Mouse (Mus musculus): ENCODE measurements around the gene Crk. TPM values are rescaled to one million over a fixed set of nuclear protein-coding genes. Genes with fewer than 3 reads are reported as not detected.
"Not testable (repeated sequence)": the region's sequence is repeated elsewhere in the genome, so short reads cannot be mapped to it uniquely, and the experiment has no call there.

Gene Crk
- polyA plus RNA-seq, 1 experiment = 30.5 TPM

DNA sequence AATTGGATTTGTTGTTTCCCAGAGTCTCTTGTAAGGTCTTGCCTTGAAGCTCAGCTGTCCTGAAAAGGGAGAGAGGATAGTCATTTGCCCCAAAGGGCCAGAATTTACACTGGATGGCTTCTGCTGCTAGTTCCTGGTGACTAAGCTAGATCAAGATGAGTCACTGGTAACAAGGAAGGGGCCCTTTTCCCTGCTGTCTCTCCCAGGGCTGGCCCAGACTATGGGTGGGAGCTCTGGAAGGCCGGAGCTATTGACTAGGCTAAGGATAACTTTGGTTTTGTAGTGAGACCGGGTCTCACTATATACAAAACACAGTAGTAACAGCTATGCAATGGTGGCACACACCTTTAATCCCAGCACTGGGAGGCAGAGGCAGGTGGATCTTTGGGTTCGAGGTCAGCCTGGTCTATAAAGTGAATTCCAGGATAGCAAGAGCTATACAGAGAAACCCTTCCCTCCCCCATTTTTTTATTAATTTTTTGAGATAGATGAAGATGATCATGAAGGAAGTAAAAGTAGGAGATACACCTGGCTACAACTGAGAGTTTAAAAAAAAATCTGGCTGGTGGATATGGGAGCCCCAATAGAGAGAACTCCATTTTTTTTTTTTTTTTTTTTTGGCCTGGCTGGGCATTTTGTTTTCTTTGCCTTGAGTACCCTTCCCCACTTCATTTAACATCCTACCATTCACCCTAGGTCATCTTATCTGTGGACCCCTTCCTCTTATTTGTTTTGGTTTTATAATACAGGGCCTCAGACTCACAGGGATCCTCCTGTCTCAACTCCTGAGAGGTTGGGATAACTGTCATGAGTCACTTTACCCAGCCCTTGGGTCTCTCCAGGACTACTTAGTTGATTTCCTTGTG lies 945 bp upstream of the Crk start:
- WGBS = 44% methylated on average over 3 of the region's 3 CpGs
- no peak for DNase-seq (ENCODE audit: low read depth, low spot score)

DNA sequence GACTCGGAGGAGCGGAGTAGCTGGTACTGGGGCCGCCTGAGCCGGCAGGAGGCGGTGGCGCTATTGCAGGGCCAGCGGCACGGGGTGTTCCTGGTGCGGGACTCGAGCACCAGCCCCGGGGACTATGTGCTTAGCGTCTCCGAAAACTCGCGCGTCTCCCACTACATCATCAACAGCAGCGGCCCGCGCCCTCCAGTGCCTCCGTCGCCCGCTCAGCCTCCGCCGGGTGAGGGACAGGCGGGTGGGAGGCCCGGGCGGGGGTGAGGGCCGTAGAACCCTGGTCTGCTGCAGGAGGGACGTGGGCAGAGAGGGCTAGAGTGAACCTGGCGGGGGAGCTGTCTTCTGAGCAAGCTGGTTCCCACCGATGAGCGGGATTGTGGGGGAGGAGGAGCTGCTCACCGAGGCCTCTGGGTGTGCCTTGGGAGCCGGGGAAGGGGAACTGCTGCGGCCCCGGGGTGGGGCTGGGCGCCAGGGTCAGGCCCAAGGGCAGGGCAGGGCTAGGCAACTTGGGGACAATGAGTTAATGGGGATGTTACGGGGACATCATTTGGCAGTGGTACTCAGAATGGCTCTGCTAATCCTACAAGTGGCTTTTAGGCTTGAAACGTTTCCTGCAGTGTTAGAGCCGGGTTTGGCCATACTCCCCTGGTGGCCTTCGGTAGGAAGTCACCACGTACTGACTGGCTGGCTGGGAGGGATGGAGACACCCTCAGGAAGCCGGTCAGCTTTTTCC lies 546 bp downstream of the Crk start:
- no peak for DNase-seq (ENCODE audit: low read depth, low spot score)
- WGBS = 1% methylated on average over 43 of the region's 43 CpGs

DNA sequence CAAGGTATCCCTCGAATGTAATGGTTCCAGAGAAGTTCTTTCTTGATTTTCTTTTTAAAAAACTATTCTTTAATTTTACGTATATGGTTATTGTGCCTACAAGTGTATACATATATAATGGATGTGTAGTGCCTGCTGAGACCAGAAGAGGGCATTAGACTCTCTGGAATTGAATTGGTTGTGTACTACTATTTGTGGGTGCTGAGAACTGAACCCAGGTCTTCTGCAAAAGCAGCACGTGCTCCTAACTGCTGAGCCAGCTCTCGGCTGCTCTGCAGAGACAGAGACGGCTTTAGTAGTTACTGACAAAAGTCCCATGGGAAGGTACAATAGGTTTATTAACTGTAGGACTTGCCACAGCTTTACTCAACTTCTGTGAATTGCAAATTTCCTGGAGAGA lies 5.4 kb downstream of the Crk start:
- WGBS = 90% methylated on average over 5 of the region's 5 CpGs
- no peak for DNase-seq (ENCODE audit: low read depth, low spot score)

DNA sequence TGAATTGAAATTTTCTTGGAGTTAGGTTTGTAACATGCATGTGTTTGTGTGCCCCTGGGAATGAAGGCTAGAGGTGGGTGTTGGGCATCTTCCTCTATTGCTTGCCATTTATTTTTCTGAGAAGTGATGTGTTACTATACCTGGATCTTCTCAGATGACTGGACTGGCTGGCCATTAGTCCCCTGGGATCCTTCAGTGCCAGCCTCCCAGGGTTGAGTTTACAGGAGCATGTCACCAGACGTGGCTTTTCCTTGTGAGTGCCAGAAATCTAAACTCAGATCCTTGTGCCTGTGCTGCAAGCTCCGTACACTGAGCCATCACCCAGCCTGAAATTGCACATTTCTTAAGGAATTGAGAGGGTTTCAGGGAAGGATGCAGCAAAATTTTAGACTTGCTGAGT lies 5.9 kb downstream of the Crk start:
- 67% methylated on average over 2 of the region's 2 CpGs for WGBS
- no peak for DNase-seq (ENCODE audit: low read depth, low spot score)

DNA sequence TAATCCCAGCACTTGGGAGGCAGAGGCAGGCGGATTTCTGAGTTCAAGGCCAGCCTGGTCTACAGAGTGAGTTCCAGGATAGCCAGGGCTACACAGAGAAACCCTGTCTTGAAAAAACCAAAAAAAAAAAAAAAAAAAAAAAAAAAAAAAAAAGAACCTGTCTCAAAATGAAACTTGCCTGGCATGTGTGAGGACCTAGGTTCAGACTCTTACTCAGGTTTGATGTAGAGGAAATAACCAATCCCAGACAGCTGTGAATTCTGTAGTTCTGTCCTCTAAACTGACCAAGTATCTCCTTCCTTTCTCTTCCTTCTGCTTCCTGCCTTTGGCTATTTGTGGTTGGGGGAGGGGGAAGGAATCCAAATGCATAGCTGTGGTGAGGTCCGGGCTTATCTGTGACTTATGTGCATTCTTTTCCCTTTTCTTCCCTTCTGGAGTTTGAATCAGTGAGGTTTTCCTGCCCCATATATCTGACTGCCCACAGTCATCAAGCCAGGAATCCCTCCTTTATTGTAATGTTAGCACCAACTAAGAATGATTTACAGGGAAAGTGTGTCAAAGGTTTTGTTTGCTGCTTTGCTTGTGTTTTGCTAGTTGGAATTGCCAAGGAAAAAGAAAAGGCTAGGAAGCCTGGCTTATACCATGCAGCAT lies 8.4 kb downstream of the Crk start:
- 47% methylated on average over 2 of the region's 2 CpGs for WGBS
- DNase-seq (ENCODE audit: low read depth, low spot score) = no peak

DNA sequence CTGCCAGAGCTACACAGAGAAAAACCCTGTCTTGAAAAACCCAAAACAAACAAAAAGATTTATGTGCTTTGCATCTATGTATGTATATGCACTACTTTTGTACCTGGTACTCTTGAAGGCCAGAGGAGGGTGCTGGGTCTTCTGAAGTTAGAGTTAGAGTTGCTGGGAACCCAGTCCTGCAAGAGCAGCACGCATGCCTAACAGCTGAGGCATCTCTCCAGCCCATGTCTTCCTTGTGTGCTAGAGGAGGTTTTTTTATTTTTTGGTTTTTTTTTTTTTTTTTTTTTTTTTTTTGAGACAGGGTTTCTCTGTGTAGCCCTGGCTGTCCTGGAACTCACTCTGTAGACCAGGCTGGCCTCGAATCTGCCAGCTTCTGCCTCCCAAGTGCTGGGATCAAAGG lies 9.1 kb downstream of the Crk start:
- DNase-seq (ENCODE audit: low read depth, low spot score) = no peak
- 68% methylated on average over 2 of the region's 2 CpGs for WGBS

DNA sequence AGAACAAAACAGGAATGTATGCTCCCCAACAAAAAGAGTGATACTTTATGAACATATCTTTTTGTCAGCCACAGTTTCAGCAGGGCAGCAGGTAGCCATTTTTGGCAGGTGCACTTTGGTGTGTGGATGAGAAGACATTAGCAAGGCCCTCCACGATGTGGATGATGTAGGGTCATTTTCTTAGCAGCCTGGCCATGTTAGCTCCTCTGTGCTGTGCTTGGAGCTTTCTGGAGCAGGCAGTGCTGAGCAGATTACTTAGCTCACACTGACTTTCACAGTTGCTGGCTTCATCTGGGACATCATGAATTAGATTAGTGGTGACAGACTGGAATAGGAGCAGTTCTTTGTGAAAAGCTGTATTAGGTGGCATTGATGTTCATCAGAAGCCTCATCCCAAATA lies 10.9 kb downstream of the Crk start:
- no peak for DNase-seq (ENCODE audit: low read depth, low spot score)
- WGBS = 72% methylated on average over 1 of the region's 1 CpGs

DNA sequence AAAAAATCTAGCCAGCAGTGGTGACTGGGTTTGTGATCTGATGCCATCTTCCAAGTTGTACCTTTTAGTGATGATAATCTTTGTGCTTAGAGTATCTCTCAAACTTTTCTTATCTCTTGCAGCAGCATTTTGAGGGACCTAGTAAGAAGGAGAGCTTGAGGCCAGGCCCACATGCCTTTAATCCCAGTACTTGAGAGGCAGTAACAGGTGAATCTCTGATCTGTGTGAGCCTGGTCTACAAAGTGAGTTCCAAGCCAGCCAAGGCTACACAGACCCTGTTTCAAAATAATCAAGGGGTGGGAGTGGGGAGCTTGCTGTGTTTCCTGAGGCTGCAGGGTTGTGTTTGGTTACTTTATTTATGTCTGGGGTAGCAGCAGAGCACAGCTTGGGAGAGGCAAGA lies 12.0 kb downstream of the Crk start:
- no peak for DNase-seq (ENCODE audit: low read depth, low spot score)

DNA sequence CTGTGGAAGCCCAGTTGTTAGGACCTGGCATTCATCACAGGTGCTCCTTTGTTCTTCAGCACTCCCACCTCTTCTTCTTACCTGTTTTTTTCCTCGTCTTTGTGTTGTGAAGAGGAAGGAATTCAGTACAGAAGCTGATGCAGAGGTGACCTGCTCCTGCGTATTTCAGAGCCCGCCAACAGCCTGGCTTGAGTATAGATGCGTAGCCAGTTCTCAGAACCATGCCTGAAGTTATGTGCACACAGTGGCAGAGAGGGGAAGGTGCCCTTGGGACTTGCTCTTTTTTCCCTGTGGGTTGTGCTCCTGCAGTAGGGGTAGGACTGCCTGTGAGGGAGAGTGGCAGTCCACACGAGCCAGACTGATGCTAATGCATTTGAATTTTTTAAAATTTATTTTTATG lies 14.5 kb downstream of the Crk start:
- WGBS = 86% methylated on average over 5 of the region's 5 CpGs
- DNase-seq (ENCODE audit: low read depth, low spot score) = no peak

DNA sequence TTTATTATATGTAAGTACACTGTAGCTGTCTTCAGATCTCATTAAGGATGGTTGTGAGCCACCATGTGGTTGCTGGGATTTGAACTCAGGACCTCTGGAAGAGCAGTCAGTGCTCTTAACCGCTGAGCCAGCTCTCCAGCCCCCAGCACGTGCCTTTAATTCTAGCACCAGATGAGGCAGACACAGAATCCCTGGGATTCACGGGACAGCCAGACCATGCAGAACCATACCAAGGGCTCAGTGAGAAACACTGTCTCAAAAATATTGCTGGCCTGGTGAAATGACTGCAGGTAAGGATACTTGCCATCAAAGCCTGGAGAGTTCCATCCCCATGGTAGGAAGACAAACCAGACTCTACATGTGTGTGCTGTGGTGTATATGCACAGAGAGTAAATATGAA lies 18.4 kb downstream of the Crk start:
- not testable (repeated sequence) for DNase-seq (ENCODE audit: low read depth, low spot score)
- WGBS = 93% methylated on average over 3 of the region's 3 CpGs

DNA sequence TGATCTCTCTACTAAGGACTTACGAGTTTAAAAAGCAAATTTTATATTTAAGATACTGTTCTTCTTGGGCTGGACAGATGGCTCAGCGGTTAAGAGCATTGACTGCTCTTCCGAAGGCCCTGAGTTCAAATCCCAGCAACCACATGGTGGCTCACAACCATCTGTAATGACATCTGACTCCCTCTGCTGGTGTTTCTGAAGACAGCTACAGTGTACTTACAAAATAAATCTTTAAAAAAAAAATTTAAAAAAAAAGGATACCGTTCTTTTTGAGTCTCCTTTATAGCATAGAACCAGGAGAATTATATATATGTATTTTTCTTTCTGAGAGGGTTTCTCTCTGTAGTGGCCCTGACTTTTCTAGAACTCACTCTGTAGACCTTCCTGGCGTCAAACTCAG lies 21.5 kb downstream of the Crk start:
- DNase-seq (ENCODE audit: low read depth, low spot score) = no peak
- 95% methylated on average over 5 of the region's 5 CpGs for WGBS

DNA sequence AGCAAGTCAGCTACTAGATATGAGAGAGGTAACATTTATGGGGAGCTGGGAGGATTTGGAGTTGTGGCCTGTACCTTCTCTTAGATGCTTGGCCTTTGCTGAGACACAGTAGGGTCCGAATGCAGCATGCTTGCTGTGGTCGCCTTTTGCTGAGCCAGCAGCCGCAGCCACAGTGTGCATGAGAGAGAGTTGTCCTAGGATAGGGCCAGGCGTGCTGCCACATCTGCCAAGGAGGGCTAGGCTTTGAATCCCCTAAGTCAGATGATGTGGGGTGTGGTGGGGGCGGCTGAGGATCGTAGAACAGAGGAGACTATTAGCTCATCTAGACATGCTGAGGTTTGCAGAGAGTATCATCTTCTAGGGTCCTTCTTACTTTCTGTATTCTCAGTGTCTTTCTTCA lies 23.7 kb downstream of the Crk start:
- WGBS = 94% methylated on average over 6 of the region's 6 CpGs

DNA sequence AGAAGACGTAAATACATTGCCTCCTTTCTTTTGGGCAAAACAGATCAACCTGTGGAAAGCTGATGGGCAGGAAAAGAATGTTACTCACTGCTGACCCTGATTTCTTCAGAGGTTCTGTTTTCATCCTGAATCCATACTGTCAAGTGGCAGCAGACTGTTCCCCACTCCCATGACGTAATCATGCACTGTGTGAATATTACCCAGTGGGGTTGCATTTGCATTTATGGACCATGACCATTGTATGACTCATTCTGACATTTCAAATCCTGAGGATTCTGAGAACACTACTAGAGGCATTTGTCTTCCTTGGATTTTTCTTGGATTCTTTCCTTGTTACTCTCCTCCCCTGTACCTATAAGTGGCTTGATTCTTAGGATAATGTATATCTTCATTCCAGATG lies 24.7 kb downstream of the Crk start:
- DNase-seq (ENCODE audit: low read depth, low spot score) = no peak
- WGBS = 98% methylated on average over 2 of the region's 2 CpGs

More for the DNA sequence above, 23.7 kb downstream of the Crk start:
- no peak for DNase-seq (ENCODE audit: low read depth, low spot score)

DNA sequence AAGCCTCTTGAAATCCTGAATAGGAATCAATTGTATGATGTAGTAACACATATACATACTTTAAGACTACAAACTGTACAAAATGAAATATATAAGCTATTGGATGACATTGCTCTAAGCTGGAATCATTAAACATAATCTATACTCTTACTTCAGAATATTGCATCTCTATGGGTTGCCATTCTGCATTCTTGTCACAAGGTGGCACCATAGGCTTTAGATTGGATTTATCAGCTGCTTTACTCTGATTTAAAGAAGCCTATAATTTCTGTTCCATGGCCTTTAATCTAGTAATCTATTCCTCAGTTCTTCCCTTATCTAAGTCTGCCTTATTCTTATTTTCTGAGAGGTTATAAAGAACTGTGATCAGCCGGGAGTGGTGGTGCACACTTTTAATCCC lies 34.9 kb downstream of the Crk start:
- DNase-seq (ENCODE audit: low read depth, low spot score) = no peak
- 94% methylated on average over 1 of the region's 1 CpGs for WGBS

DNA sequence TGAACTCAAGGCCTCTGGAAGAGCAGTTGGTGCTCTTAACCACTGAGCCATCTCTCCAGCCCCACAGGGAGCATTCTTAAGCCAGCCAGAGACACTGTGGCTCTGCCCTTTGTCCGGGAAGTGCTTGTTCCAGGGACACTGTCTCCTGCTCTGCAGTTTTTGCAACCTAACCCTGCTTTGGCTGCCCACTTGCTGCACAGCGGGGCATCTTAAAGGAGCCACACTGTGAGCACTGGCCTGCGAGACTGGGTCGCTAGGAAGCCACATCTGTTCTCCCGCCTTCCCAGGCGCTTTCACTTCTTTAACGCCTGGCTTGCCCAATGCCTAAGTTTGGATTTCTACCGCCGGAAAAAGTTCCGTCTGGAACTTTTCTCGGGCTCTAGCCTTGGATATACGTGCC lies 36.5 kb downstream of the Crk start:
- 60% methylated on average over 12 of the region's 12 CpGs for WGBS
- DNase-seq (ENCODE audit: low read depth, low spot score) = no peak

DNA sequence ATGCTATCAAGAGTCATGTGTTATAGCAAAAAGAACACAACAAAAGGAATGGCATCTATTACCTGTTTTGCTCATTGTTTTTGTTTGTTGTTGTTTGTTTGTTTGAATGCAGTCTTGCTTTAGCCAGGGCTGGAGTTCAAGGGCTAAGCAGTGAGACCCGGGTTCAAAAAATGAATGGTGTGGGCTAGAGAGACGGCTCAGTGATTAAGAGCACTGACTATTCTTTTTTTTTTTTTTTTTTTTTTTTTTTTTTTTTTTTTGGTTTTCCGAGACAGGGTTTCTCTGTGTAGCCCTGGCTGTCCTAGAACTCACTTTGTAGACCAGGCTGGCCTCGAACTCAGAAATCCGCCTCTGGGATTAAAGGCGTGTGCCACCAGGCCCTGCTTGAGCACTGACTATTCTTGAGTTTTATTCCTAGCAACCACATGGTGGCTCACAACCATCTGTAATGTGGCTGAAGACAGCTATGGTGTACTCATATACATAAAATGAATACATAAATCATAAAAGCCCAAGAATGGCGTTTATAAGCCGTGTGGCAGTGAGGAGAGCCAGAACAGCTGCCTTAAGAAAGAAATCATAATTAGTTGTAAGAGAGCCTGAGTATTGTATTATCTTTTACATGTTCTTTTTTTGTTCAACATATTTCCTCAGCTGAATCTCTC lies 37.7 kb downstream of the Crk start:
- WGBS = 70% methylated on average over 8 of the region's 8 CpGs
- no peak for DNase-seq (ENCODE audit: low read depth, low spot score)

DNA sequence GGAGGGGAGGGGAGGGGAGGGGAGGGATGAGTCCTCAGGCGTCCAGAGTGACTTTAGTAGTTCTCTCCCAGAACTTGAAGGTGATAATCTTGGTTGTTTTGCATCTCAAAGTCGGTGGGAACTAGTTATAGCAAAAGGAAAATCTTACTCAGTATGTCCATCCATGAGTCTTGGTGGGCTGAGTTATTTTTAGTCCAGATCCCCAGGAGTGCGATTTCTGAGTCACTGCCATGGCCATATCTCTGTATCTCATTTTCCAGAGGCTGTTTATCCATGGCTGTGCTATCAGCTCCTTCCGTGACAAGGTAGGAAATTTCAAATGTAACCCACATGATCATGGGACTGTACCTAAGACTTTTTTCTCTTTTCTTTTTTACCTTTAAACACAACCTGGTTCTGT lies 43.3 kb downstream of the Crk start:
- WGBS = 56% methylated on average over 4 of the region's 4 CpGs
- DNase-seq (ENCODE audit: low read depth, low spot score) = no peak

DNA sequence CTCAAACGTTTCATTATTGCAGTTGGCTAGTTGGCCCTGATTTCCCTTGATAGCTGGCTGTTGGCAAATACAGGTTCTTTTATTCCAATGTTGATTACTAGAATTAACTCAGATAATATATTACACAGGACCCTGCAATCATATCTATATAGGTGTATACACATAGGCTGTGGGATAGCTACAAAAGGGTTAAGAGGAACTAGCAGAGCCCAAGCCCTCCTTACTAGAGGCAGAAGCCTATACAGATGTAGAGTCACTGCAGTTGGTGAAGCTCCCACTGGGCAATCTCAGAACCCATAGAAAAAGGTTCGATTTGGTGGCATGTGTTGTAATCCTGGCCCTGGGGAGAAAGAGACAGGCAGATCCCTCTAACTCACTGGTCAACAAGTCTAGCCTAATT lies 48.1 kb downstream of the Crk start:
- no peak for DNase-seq (ENCODE audit: low read depth, low spot score)
- 66% methylated on average over 2 of the region's 2 CpGs for WGBS

DNA sequence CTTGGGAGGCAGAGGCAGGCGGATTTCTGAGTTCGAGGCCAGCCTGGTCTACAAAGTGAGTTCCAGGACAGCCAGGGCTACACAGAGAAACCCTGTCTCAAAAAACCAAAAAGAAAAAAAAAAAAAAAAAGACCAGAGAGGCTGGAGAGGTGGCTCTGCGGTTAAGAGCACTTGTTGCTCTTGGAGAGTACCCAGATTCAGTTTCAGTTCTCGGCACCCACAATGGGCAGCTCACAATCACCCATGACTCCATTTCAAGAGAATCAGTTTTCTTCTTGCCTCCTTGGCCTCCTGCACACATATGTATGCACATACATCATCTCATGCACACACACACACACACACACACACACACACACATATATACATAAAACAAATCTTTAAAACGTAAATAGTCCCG lies 48.6 kb downstream of the Crk start:
- not testable (repeated sequence) for DNase-seq (ENCODE audit: low read depth, low spot score)
- 88% methylated on average over 6 of the region's 6 CpGs for WGBS

Measured in large intestine, adult 2 months (tissue).